Mouse (Mus musculus) olfactory bulb, adult 2 months (tissue): ENCODE results near the gene Rsbn1l.

ENCODE experiments used
- CTCF ChIP-seq: fragments of 200-500 bp; IDR thresholded peaks from 2 replicates; pipeline ENCODE4 v1.5.1; 2012; ENCODE audit warnings: low read depth, mild to moderate bottlenecking, low read length, moderate library complexity; ENCODE audit not compliant: insufficient read depth
- POLR2A ChIP-seq: fragments of 200-500 bp; IDR thresholded peaks from 2 replicates; pipeline ENCODE4 v1.6.1; 2012; ENCODE audit warnings: mild to moderate bottlenecking, low read depth, low read length, moderate library complexity; ENCODE audit not compliant: insufficient read depth

DNA sequence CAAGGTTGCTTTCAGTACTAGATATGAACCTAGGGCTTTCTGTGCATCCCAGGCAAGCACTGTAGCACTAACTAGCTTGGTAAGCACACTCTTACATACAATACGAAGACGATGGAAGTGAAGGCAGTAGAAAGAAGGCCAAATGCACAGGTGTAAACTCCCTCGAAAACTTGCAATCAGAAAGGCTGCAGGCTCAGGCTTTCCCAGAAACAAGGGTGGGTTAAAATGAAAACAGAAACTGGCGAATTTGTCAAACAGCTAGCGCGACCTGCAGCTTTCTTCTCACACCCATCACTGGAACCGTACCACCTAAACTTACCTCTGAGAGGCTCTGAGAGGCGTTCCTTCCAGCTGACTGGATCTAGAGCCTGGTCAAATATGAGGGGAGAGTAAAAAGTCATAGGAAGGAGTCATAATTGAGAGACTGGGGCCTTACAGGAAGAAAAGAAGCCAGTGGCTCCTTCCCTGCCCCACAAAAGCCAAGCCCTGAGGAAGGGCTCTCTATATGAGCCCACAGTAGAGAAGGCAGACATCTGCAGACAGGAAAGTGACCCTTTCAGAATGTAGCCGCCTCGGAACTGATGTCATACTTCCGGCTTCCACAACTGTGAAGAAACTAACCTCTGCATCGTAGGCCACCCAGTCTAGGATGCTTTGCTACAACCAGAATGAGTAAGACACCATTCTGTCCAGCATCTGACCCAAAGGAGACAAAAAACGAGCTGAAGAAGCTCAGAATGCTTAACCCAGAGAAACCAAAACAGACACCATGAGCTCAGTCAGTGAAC lies 11.0 kb downstream of the Rsbn1l start:
- TF ChIP-seq POLR2A (no peak), CTCF (no peak)
